Mouse (Mus musculus): ENCODE data around the gene Cd69.
A peak's percentile ranks its signal among the peaks of the same experiment; 100 is the strongest.

Cd69 gene

DNA sequence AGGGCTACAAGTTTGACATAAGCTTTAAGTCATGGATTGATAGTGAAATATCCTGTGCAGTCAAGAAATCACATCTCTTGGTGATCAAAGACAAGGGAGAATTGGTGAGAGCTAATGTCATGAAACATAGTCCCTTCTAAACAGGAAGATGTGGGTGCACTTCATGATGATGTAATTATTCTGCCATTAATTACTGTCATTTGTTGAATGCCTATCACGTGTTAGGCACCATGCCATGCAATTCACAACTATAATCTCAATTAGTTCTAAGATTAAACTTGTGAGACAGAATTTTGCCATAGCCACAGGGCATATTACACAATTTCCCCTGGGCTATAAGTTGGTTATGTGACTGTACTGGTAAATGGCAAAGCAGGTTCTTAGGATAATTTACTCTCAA, 28.2 kb downstream of the Cd69 start:
- no peak for DNase-seq (ENCODE audit: low spot score)

DNA sequence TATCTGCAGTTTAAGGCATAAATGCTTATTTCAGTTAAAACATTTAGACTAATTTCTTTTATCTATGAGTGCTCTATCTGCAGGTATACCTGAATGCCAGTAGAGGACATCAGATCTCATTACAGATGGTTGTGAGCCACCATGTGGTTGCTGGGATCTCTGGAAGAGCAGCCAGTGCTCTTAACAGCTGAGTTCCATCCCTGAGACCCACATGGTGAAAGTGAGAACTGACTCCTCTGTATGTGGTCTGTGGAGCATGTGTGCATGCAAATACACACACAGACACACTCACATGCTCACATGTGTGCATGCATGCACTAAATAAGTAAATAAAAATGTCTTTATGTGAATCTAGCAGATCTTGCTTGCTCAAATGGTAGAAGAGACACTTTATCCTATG, 29.4 kb downstream of the Cd69 start:
- no peak for DNase-seq (ENCODE audit: low spot score)

DNA sequence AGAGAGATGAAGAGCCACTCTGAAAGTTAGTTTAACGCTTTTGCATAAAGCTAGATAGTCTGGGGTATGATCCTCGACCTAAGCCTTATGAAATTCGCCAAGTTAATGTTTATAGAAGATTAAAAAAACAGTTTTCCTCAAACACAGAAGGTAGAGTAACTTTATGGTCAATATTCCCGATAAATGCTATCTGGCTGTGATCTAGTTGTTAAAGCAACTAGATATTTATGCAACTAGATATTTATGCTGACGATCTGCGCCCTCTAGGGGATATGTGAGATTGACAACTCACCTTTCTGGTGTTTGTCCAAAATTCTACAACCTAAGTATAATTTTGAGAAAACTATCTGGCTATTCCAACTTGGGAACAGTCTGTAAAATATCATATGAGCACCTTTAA, 33.3 kb downstream of the Cd69 start:
- no peak for DNase-seq (ENCODE audit: low spot score)

DNA sequence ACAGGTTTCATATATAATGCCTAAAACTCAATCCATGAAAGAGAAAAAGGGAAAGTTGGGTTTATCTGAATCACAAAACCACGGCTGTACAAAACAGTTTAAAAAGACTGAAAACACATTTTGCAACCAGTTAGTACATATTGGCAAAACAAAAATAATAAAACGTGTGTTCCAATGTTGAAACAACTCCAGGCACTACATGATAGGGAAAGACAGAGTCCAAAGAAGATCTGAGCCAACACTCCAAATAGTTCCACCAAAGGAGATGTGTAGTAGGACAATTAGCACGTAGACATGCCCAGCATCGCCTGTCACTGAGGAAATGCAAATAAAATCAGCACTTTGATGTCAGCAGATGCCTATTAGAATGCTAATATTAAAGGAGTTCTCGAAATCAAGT, 33.8 kb downstream of the Cd69 start:
- DNase-seq (ENCODE audit: low spot score) = no peak

DNA sequence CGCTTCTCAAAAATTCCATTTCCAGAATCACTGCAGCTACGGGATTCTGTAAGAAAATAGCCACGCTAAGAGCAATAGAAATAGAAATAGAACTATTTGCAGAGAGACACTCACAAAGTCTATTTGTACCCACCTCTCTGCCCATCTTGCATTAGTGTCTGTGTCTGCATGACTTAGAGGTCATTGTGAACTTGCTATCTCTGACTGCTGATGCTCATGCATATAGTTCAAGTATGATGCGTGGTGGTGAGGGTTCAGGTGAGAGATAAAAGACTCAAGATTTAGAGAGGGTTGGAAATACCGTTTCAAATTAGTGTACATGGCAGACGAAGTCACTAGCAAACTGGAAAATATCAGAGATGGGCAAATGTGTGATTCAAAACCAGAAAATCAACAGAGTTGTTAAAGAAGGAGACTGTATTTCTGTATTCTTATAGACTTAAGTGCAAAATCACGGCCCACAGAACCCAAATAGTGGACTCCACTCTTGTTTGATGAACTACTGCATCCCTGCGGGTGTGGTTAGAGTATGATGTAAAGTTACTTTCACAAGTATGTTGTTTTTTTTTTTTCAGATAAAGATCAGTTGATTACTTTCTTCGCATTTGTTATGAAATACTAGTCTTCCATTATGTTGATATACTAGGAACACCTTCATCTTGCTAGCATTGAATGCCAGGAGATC, 35.5 kb downstream of the Cd69 start:
- no peak for DNase-seq (ENCODE audit: low spot score)

DNA sequence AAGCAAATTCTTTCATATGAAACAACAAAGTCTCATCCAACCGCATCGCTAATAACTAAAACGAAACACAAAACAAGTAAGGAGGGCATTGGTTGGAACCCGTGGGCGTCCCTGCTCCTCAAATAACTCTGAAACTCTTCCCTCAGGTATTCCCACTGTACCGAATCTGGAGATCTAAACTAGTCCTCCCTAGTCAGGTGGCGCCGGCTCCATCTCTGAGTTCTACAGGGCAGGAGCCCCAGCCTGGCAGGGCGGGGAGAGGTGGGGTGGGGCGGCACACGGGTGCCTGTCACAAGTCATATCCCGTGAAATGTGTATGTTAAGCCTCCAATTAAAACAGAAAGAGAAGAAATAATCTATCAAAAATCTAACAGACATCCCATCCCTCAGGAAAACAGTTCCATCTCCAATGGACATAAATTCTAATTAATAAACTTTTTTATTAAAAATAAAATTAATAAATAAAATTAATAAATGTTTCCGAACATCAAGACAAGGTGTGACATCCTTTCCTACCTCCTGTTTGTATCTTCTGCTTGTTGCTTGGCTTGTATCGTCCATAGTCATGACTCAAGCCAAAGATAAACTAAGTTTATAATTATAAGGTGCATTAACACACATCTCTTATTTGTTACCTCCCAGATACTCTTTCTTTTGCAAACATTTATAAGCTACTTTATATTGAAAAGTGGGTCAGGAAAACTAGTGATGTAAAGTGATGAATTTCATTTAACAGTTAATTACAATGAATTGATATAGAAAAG, 36.8 kb downstream of the Cd69 start:
- DNase-seq (ENCODE audit: low spot score) = no peak

DNA sequence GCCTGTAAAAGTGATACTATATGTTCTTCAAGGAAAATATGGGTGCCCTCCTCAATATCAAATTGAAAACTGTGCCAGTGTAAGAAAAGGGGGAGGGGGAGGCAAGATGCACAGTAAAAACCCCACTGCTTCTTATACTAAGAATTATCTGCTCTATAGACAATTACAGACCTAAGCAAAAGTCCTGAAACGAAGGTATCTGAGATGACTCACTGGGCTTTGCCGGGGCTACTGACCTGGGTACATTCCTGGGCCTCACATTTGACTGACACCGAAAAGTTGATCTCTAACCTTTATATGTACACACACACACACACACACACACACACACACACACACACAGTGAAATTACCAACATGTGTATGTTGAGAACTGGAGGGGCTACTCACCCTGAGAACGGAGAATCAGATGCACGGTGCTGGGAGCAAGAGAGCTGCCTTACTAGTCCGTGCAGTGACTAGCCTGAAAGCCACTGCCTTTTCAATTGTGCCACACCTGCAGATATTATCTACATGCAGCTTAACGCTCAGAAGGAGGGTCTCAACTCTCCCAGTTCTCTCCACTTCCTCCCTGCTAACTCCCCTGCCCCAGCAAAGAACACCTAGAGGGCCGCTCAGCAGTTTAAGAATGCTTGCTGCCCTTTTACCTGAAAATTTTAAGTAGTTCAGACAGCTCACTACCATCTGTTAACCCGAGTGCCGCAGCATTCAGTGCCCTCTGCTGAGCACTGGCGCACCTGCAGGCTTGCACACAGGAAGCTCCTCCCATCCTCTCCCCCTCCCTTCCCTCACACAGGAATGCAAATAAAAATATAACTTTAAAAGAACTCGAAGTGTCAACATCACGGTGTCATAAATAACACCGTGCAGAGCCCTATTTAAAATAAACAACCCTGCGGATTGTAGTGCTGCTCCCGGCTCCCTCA, 37.6 kb downstream of the Cd69 start:
- DNase-seq (ENCODE audit: low spot score) = peak; percentile 79

DNA sequence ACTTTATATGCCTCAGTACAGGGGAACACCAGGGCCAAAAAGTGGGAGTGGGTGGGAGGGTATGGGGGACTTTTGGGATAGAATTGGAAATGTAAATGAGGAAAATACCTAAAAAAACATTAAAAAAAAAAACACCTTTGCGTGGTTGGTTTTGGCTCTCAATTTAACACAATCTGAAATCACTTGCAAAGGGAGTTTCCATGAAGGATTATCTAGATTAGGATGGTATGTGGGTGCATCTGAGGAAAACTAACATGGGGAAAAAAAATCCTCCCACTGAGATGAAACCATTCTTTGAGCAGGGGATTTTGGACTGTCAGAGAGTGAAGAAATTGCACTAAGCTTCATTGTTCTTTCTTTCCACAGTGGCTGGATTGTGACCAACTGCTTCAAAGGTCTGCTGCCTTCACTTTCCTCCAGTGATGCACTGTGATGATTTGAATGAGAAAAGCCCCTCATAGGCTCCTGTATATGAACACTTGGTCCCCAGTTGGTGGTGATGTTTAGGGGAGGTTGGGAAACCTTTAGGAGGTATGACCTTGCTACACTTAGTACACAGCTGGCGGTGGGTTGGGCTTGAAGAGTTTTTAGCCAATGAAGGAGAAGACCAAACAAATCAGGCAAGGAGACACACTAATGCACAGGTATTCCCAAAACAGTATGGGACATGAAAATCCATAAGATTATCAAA, 38.4 kb downstream of the Cd69 start:
- no peak for DNase-seq (ENCODE audit: low spot score)

DNA sequence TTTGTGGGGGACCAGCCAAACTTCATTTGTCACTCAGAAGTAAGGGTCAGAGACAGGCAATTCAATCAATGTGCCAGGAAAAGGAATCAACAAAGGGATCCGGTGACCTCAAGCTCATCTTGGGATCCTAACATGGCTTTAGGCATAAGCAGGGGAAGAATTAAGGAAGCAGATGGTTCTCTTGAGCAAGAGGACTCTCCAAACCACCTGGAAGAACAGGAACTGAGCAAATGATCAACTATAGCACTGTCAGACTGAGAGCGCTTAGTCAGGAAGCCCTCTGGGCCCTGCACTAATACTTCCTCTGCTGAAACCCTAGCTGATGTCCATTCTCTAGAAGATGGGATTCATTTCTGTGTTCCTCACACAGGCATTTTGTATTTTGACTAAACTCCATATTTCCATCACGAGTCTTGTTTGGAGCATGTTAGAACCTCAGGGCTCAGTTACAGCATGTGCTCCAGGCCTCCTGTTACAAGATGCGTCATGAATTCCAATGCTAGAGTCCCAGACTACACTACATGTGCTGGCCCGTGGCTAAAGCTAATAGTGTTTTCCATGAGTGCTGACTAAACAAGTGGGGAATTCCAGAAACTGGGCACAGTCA, 39.3 kb downstream of the Cd69 start:
- DNase-seq (ENCODE audit: low spot score) = no peak

DNA sequence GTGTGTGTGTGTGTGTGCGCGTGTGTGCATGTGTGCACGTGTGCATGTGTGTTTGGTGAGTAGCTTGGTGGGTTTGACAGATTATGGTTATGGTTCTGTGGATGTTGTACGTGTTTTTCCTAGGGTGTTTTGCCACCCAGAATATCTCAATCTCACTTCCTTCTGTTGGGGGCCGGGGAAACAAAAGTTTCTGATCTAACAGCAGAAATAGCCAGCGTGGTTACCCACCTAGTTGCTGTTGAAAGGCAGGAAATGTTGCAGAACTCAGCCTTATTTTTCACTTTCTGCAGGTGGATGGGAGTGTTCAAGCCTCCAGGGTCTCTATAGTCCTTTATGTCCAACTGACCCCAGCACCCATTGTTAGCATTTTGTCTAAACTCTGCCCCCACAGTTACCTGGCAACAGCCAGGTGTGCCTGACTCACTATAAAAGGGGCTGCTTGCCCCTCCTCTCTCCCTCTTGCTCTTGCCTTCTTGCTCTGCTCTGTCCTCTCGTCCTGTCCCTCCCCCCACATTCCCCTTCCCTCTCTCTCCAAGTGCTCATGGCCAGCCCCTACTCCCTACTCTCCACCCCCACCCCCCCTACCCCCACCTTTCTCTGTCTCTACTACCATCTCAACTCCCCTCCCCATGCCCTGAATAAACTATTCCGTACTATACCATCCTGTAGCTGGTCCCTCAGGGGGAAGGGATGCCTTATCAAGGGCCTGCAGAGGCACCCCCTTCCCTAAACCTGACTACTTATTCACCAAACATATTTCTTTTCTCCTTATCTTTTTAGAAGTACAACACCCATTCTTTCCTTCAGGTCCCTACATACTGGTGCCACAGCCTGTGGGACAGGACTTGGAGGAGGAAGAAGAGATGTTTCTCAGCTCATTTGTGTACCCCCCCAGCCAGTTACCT, 40.5 kb downstream of the Cd69 start:
- no peak for DNase-seq (ENCODE audit: low spot score)

DNA sequence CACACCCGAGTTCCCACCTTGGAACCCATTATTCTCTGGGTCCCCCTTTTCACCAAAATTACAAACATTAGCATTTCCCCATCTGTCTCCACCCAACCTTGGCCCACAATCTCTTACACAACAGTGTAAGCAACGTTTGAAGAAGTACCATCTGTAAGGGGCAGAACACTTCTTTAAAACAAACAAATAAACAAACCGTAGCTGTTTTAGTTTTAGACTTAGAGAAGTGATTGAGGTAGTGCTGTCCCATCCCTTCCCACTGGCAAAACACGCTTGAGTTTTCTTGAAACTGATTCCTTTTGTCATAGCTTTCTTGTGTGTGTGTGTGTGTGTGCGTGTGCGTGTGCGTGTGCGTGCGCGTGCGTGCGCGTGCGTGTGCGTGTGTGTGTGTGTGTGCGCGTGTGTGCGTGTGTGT, 41.3 kb downstream of the Cd69 start:
- no peak for DNase-seq (ENCODE audit: low spot score)

DNA sequence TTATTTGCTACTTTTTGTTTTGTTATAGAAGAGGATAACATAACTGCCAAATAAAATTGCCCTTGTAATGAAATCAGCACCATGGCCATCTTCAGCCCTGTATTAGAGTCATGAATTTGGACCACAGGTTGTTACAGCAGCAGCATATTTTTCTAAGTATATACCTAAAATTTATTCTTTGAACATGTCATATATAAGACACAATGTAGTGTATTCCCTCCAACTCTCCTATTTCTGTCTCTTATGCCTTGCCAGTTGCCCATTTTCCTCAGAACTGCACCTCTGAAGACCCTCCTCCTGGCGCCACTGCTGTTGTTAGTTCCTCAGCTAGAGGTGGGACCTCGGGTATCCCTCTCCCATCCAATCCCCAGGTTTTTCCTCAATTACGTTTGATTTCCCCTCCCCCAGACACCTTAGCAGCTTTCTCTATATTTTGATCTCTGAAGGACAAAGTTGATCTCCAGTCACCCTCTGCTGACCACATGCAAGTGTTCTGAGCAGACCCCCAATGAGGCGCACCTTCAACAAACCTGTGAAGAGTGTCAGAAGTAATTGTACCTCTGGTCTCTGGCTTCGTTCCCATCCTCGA, 41.8 kb downstream of the Cd69 start:
- DNase-seq (ENCODE audit: low spot score) = no peak

DNA sequence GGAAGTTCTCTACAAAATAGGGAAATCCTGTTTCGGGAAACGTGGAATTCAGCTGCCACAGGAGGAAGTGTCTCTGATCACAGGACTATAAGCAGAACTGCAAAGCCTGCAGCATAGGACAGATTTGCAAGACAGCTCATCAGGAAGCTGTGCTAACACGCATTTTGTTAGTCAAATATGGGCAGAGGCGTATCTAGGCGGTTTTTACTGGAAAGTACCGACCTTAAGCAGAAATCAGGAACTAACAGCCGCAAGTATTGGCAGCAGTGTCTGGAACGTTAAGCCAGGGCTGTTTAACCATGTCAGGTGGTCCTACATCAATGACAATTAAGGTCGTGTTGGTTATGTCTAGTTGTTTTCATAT, 42.4 kb downstream of the Cd69 start:
- no peak for DNase-seq (ENCODE audit: low spot score)

DNA sequence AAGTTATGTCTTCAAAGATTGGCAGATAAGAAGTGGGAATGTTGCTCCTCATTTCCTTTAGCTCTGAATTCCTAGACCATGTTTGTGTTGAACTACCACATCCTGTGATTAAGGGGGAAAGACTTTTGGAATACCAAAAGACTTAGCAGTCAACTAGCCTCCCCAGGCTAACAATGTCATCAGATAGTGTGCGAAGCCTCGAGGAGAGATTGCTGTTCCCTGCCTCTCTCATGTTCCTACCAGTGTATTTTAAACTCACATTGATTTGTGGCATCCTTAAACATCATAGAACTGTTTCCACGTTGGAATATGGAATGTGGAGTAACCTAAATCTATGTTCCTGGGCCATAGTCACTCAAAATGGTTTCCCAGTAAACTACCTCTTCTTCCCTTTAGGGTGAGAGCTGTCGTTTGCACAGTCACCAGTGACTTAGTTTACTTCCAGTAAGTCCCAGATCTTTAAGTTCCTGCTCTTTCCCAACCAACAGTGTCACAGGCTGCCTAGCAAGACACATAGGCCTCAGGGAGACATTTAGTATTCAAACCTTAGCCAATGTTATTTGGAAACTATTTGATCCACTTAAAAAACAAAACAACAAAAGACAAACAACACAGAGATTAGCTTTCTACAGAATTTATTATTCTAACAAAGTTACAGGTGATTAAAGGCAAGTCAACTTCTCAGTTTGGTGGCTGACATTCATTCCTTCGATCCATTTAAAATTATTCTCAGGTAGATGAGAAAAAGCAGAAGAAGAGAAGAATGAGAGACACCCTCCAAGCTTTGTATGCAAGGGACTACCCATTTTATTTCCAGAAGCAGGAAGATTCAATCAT, 43.0 kb downstream of the Cd69 start:
- no peak for DNase-seq (ENCODE audit: low spot score)

DNA sequence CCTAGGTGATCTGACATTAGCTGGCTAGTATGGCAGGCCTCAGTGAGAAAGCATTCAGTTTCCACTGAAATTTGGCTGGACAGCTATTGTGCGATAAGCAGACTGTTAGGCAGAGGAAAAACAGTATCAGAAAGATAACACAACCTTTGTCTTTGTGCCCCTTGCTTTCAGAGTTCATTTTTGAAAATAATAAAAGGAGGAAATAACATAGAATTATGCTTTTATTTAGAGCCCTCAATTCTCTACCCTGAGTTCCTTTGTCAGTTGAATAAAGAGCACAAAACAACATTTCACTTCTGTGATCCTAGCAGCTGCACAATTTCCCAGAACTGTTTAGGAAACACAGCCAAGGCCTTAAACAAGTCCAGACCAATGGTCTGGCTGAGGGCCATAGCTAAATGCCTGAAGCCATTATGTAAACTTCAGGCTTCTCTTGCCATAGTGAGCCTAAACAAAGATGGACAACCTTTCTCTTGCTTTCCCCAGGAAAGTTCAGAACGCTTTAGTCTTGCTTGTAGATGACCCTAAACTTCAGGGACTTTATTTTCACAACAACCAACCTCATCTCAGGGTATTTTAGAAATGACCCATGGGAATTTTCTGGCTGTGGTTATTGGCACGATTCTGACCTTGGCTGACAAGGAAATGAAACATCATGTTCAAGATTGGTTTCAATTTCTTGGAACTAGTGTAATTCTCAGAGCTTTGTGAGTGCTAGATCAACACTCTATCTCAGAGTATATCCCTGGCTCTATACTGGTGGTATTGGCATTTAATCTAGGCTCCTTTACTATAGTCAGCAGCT, 45.3 kb downstream of the Cd69 start:
- peak; percentile 74 for DNase-seq (ENCODE audit: low spot score)

DNA sequence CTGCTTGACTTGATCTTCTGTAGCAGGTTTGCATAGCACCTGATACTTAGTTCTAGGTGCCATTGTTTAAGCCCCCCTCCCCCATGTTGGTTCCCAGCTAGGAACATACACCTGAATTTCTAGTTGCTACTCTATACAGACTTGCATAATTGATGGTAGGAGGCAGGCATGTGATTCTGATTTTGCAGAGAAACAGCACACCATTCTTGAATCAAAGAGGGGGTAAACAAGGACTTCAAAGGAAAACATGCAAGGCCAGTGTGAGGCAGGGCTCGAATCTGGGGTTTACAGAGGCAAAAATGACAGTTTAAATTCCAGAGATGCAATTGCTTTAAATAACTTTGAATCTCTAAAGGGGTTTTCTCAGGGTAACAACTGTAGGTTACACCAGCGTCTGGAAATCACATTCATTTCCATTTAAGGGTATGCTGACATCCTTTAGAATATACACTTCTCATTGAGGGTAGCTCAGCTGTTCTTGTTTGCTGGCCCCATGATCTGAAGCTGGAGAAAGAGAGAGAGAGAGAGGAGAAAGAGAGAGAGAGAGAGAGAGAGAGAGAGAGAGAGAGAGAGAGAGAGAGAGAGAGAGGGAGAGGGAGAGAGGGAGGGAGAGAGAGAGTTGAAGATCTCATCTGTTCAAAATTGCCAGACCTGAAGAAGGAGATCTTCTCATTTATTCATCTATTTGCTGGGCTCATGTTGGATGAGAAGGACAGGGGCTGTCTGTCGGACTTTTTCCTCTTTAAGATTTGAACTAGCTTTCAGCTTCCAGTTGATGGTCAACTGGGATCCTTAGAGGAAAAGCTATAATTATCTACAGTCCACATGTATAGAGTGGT, 46.1 kb downstream of the Cd69 start:
- DNase-seq (ENCODE audit: low spot score) = no peak

DNA sequence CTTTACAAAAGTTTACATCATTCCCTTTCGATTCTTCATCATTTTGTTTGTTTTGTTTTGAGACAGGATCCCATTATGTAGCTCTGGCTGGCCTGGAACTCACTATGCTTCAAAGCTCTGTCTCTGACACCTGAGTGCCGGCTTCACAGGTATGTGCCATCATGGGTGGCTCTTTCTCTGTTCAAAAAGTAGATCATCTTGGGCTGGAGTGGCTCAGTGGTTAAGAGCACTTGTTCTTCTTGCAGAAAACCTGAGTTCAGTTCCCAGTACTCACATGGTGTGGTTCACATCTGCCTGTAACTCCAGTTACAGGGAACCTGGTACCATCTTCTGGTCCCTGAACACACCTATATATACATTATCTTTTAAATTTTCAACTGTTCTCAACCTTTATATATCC, 50.2 kb downstream of the Cd69 start:
- DNase-seq (ENCODE audit: low spot score) = no peak

DNA sequence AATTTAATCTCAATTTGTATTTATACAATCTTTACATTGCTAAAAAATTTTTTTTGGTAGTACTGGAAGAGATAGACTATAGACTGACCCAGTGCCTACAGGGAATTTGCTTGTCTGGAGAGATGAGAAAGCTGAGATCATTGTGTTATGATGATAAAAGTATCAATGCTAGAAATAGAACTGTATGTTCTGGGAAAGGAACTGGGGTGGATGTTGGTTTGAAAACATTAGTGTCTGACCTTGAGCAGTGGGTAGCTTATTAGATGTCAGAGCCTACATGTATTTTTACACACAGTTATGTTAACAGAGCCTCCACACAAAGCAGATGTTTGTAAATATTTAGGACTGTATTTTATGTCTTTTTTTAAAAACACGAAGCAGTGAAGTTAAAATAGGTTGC, 51.1 kb downstream of the Cd69 start:
- no peak for DNase-seq (ENCODE audit: low spot score)
